Mouse (Mus musculus): ENCODE results near the gene Zmiz2. TPM values are rescaled to one million over a fixed set of nuclear protein-coding genes. Genes with fewer than 3 reads are reported as not detected.
"Not testable (repeated sequence)": the region's sequence is repeated elsewhere in the genome, so short reads cannot be mapped to it uniquely, and the experiment has no call there.

The Zmiz2 gene
- polyA plus RNA-seq, 1 experiment from 2014 or later: 8.2 TPM

DNA sequence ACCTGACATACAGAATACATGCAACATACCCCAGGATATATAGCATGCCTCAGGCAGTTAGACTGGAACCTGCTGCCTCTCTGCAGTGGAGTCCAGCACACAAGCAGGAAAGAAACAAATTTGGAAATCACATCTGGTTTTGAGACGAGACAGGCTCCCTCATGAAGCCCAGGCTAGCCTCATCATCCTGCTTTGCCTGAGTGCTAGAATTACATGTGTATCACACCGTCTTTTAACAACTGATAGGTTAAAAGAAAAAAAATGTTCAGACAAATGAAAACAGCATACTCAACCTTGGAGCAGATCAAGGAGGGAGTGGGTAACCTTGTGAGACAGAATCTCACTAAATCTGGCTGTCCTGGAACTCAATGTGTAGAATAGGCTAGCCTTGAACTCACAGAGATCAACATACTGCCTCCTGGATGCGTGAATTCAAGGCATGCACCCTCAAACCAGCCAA lies 18.3 kb downstream of the Zmiz2 start:
- Histone ChIP-seq H3K4me3 (ENCODE audit: control insufficient read depth in 1 of 2, insufficient read depth in 1 of 2, low read depth in 1 of 2, low read length in 2 of 2) (no peak overlapping the region), H3K4me1 (ENCODE audit: control insufficient read depth in 2 of 2, insufficient read depth in 2 of 2, low read length in 2 of 2) (peaks cover 24 to 37% of the 10 kb centered on the region in 2 experiments), H3K9ac (ENCODE audit: low read length) (peak overlapping the region; percentile 44; the same call in 1 of the 2 replicates), H3K9me3 (ENCODE audit: control insufficient read depth, low read length) (no peaks in the 10 kb centered on the region), H3K27me3 (ENCODE audit: control insufficient read depth, insufficient read depth, low read length) (no peaks in the 10 kb centered on the region), H3K27ac (replicated peaks in 1 of 2; ENCODE audit: control insufficient read depth in 1 of 2, insufficient read depth in 1 of 2, low read depth in 2 of 2, low read length in 2 of 2) (peak overlapping the region; percentile 58 to 86; a peak in 3 of 4 replicates), H3K4me2 (ENCODE audit: low read length) (no peak overlapping the region), H3K36me3 (ENCODE audit: control insufficient read depth, insufficient read depth, low read length) (peaks cover 35% of the 10 kb centered on the region)
- ATAC-seq (ENCODE audit: insufficient number of reproducible peaks, insufficient read depth, low FRiP score, low read depth): no peak
- WGBS: 87% methylated on average over 3 of the region's 3 CpGs

DNA sequence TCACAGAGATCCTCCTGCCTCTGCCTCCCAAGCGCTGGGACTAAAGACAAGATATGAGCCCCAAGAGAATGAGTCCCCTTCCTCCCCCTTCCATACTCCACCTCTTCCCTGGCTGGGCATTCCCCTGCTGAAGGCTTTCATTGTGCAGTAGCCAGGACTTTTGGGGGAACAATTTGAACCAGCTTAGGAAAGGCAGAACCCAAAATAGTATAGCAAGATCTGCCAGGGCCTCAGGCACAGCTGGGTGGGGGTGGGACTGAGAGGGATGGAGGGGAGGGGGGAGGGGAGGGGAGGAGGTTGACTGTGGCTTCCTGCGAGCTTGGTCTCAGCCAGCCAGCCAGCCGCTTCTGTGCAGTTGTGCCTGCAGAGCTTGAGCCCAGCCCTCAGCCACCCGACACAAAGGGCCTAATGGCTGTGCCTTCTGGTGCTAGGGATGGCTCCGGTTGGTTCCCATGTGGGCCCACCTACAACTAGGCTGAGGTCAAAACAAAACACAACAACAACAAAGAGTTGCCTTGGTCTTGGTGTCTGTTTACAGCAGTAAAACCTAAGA lies 21.3 kb downstream of the Zmiz2 start:
- Histone ChIP-seq H3K36me3 (ENCODE audit: control insufficient read depth, insufficient read depth, low read length) (peaks cover 5% of the 10 kb centered on the region), H3K9ac (ENCODE audit: low read length) (no peak overlapping the region), H3K4me1 (ENCODE audit: control insufficient read depth in 2 of 2, insufficient read depth in 2 of 2, low read length in 2 of 2) (peaks cover 25 to 35% of the 10 kb centered on the region in 2 experiments), H3K4me2 (ENCODE audit: low read length) (no peak overlapping the region), H3K27ac (replicated peaks in 1 of 2; ENCODE audit: control insufficient read depth in 1 of 2, insufficient read depth in 1 of 2, low read depth in 2 of 2, low read length in 2 of 2) (no peak overlapping the region), H3K9me3 (ENCODE audit: control insufficient read depth, low read length) (no peaks in the 10 kb centered on the region), H3K27me3 (ENCODE audit: control insufficient read depth, insufficient read depth, low read length) (no peaks in the 10 kb centered on the region), H3K4me3 (ENCODE audit: control insufficient read depth in 1 of 2, insufficient read depth in 1 of 2, low read depth in 1 of 2, low read length in 2 of 2) (no peak overlapping the region)
- 50% methylated on average over 5 of the region's 5 CpGs for WGBS
- ATAC-seq (ENCODE audit: insufficient number of reproducible peaks, insufficient read depth, low FRiP score, low read depth): no peak

DNA sequence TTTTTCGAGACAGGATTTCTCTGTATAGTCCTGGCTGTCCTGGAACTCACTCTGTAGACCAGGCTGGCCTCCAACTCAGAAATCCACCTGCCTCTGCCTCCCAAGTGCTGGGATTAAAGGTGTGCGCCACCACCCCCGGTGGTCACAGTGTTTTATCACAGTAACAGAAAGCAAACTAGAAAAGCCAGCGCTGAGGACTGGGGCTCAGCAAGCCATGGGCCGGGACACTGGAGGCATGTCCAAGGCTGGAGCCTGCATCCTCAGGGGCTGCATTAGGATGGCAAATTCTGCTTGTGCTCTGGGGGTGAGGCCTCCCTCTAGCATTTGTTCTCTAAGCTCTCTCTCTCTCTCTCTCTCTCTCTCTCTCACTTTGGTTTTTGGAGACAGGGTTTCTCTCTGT lies 21.9 kb downstream of the Zmiz2 start:
- H3K4me2 ChIP-seq (ENCODE audit: low read length); H3K27ac ChIP-seq (replicated peaks in 1 of 2; ENCODE audit: control insufficient read depth in 1 of 2, insufficient read depth in 1 of 2, low read depth in 2 of 2, low read length in 2 of 2); H3K36me3 ChIP-seq (ENCODE audit: control insufficient read depth, insufficient read depth, low read length); H3K9ac ChIP-seq (ENCODE audit: low read length); H3K9me3 ChIP-seq (ENCODE audit: control insufficient read depth, low read length); H3K4me3 ChIP-seq (ENCODE audit: control insufficient read depth in 1 of 2, insufficient read depth in 1 of 2, low read depth in 1 of 2, low read length in 2 of 2); H3K27me3 ChIP-seq (ENCODE audit: control insufficient read depth, insufficient read depth, low read length); ATAC-seq (ENCODE audit: insufficient number of reproducible peaks, insufficient read depth, low FRiP score, low read depth): not testable (repeated sequence)
- H3K4me1 ChIP-seq (ENCODE audit: control insufficient read depth in 2 of 2, insufficient read depth in 2 of 2, low read length in 2 of 2): peaks cover 22 to 30% of the 10 kb centered on the region in 2 experiments
- WGBS: 73% methylated on average over 5 of the region's 5 CpGs

DNA sequence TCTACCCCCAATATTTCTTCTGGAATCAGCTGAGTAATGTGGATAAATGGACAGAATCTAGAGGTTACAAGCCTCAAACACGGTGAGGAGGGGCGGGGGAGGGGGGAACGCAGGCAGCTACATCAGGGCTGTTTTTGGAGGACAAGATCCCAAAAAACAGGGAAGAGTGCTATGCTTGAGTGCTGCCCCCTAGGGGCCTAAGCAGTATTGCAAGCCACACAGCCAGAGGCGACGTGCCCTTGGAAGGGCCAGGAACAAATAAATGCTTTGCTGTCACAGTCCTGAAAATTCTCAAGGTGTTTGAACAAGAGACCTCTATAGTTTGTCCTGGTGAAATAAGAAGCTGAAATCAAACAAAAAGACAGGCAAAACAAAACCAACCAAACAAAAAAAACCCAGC lies 22.8 kb downstream of the Zmiz2 start:
- Histone ChIP-seq H3K4me3 (ENCODE audit: control insufficient read depth in 1 of 2, insufficient read depth in 1 of 2, low read depth in 1 of 2, low read length in 2 of 2) (no peak overlapping the region), H3K36me3 (ENCODE audit: control insufficient read depth, insufficient read depth, low read length) (no peaks in the 10 kb centered on the region), H3K9ac (ENCODE audit: low read length) (no peak overlapping the region), H3K27me3 (ENCODE audit: control insufficient read depth, insufficient read depth, low read length) (no peaks in the 10 kb centered on the region), H3K4me2 (ENCODE audit: low read length) (no peak overlapping the region), H3K9me3 (ENCODE audit: control insufficient read depth, low read length) (no peaks in the 10 kb centered on the region), H3K4me1 (ENCODE audit: control insufficient read depth in 2 of 2, insufficient read depth in 2 of 2, low read length in 2 of 2) (peaks cover 12 to 20% of the 10 kb centered on the region in 2 experiments), H3K27ac (replicated peaks in 1 of 2; ENCODE audit: control insufficient read depth in 1 of 2, insufficient read depth in 1 of 2, low read depth in 2 of 2, low read length in 2 of 2) (no peak overlapping the region)
- 7% methylated on average over 5 of the region's 5 CpGs for WGBS
- no peak for ATAC-seq (ENCODE audit: insufficient number of reproducible peaks, insufficient read depth, low FRiP score, low read depth)

DNA sequence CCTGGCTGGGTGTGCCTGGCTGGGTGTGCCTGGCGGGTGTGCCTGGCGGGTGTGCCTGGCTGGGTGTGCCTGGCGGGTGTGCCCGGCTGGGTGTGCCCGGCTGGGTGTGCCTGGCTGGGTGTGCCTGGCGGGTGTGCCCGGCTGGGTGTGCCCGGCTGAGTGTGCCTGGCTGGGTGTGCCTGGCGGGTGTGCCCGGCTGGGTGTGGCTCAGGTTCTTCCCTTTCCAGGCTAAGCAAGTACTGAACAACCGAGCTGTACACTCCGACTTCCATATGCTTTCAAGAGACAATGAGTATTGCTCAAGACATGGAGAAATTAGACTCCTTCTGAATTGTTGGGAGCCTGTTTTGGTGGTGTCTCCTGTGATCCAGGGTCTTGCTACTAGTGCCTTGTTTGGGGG lies 24.4 kb downstream of the Zmiz2 start:
- ATAC-seq (ENCODE audit: insufficient number of reproducible peaks, insufficient read depth, low FRiP score, low read depth): no peak
- H3K36me3 ChIP-seq (ENCODE audit: control insufficient read depth, insufficient read depth, low read length): peaks cover 14% of the 10 kb centered on the region
- no peak overlapping the region for H3K4me3 ChIP-seq (ENCODE audit: control insufficient read depth in 1 of 2, insufficient read depth in 1 of 2, low read depth in 1 of 2, low read length in 2 of 2)
- 93% methylated on average over 12 of the region's 12 CpGs for WGBS
- no peak overlapping the region for H3K9ac ChIP-seq (ENCODE audit: low read length)
- no peak overlapping the region for H3K4me2 ChIP-seq (ENCODE audit: low read length)
- H3K9me3 ChIP-seq (ENCODE audit: control insufficient read depth, low read length): no peaks in the 10 kb centered on the region
- peaks cover 9 to 25% of the 10 kb centered on the region in 2 experiments for H3K4me1 ChIP-seq (ENCODE audit: control insufficient read depth in 2 of 2, insufficient read depth in 2 of 2, low read length in 2 of 2)
- no peak overlapping the region for H3K27ac ChIP-seq (replicated peaks in 1 of 2; ENCODE audit: control insufficient read depth in 1 of 2, insufficient read depth in 1 of 2, low read depth in 2 of 2, low read length in 2 of 2)
- H3K27me3 ChIP-seq (ENCODE audit: control insufficient read depth, insufficient read depth, low read length): no peaks in the 10 kb centered on the region

DNA sequence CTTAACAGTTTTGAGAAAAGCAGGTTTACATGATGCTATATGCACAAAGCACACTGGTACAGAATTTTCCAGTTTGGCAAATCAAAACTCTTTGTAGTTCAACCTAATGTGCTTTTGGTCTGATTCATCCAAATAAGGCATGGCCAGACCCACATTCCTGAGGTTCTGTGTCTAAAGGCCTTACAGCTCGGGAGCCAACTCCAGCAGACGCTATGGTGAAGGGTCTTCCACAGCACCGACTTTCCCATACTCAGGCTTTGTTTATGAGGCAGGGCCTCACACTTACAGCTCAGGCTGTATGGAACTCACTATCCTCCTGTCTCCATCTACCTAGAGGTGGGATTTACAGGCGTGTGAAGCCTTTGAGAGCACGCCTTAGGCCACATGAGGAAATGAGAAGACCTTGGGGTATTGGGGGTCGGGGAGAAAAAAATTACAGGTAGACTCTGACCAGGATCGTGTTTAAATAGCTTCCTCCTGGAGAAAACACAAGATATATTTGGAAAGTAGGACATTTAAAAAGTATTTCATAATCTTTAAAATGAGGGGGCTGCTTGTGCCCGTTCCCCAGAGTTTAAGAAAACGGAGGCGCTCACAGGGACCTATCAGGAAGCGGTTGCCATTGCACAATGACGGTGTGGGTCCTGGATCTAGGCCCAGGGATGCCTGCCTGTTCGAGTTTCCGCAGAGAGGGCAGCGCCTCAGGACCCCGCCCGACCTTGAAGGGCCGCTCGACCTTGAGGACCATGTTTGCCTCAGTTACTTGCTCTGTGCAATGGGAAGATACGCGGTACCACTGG lies 26.1 kb downstream of the Zmiz2 start, which contains the start of gene Ppia:
Gene Ppia, plus strand, starts transcription at position 693 of the 800 bp plus-strand sequence.
- ATAC-seq (ENCODE audit: insufficient number of reproducible peaks, insufficient read depth, low FRiP score, low read depth): peak; percentile 49
- H3K9ac ChIP-seq (ENCODE audit: low read length): peak within 1 kb of the TSS; percentile 89
- peaks cover 31% of the 10 kb centered on the region for H3K36me3 ChIP-seq (ENCODE audit: control insufficient read depth, insufficient read depth, low read length)
- H3K27me3 ChIP-seq (ENCODE audit: control insufficient read depth, insufficient read depth, low read length): no peaks in the 10 kb centered on the region
- peak within 1 kb of the TSS; percentile 99 for H3K4me2 ChIP-seq (ENCODE audit: low read length)
- peak within 1 kb of the TSS; percentile 95 to 96 for H3K27ac ChIP-seq (replicated peaks in 1 of 2; ENCODE audit: control insufficient read depth in 1 of 2, insufficient read depth in 1 of 2, low read depth in 2 of 2, low read length in 2 of 2)
- peak within 1 kb of the TSS; percentile 63 to 84 for H3K4me3 ChIP-seq (ENCODE audit: control insufficient read depth in 1 of 2, insufficient read depth in 1 of 2, low read depth in 1 of 2, low read length in 2 of 2)
- 14% methylated on average over 21 of the region's 21 CpGs for WGBS
- peaks cover 9 to 28% of the 10 kb centered on the region in 2 experiments for H3K4me1 ChIP-seq (ENCODE audit: control insufficient read depth in 2 of 2, insufficient read depth in 2 of 2, low read length in 2 of 2)
- H3K9me3 ChIP-seq (ENCODE audit: control insufficient read depth, low read length): no peaks in the 10 kb centered on the region

DNA sequence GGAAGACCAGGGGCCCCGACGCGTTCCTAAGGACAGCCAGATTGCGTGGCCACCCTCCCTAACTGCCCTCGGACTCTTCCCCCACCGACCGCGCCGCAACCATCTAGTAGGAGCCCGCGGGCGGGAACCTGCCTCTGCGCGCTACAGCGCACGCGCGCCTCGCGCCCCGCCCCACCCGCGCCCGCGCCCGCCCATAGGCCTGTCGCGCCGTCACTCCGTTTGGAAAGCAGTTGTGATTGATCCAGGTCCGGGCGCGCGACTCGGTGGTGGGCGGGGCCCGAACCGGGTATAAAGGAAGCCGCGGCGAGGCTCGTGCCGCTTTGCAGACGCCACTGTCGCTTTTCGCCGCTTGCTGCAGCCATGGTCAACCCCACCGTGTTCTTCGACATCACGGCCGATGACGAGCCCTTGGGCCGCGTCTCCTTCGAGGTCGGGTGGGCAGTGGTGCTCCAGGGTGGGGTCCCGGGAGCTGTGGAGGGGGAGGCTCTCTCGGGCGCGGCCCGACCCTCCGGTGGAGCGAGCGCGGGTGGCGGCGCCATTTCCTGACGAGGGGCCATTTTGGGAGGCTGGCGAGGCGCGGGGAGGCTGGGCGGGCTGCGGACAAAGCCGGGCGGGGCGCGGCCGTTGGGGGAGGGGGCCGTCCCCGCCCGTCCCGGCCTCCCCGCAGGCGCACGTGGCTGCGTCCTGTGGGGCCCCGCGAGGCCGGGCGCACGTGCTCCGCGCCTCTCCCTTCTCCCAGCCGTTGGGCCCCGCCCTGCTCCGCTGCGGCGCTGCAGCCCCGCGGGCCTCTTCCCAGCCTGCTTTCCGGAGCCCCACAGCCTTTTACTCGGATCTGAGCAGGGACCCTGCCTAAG lies 26.9 kb downstream of the Zmiz2 start:
- Histone ChIP-seq H3K4me1 (ENCODE audit: control insufficient read depth in 2 of 2, insufficient read depth in 2 of 2, low read length in 2 of 2) (peaks cover 8 to 28% of the 10 kb centered on the region in 2 experiments), H3K9me3 (ENCODE audit: control insufficient read depth, low read length) (no peaks in the 10 kb centered on the region), H3K4me2 (ENCODE audit: low read length) (peak overlapping the region; percentile 99), H3K36me3 (ENCODE audit: control insufficient read depth, insufficient read depth, low read length) (peaks cover 39% of the 10 kb centered on the region), H3K9ac (ENCODE audit: low read length) (peak overlapping the region; percentile 89), H3K27me3 (ENCODE audit: control insufficient read depth, insufficient read depth, low read length) (no peaks in the 10 kb centered on the region), H3K27ac (replicated peaks in 1 of 2; ENCODE audit: control insufficient read depth in 1 of 2, insufficient read depth in 1 of 2, low read depth in 2 of 2, low read length in 2 of 2) (peak overlapping the region; percentile 95 to 96), H3K4me3 (ENCODE audit: control insufficient read depth in 1 of 2, insufficient read depth in 1 of 2, low read depth in 1 of 2, low read length in 2 of 2) (peak overlapping the region; percentile 63 to 84)
- peak; percentile 95 for ATAC-seq (ENCODE audit: insufficient number of reproducible peaks, insufficient read depth, low FRiP score, low read depth)
- WGBS: under 1% methylated on average over 91 of the region's 102 CpGs

Data from heart, embryonic 14.5 days (tissue).